Mouse (Mus musculus) G1E (cell line): ENCODE measurements at regions not wholly inside any gene's neighbourhood (a gene's known extent, or its start where the extent isn't known, plus 50 kb on each side); places are given as distances from the start of the nearest gene placed in this dataset.

Experiments used
- CTCF ChIP-seq: IDR thresholded peaks from 2 replicates; pipeline ENCODE4 v1.5.1; 2012; ENCODE audit warnings: low read depth, low read length, inconsistent platforms, mixed read lengths
- GATA1 ChIP-seq: IDR thresholded peaks from 2 replicates; pipeline ENCODE4 v1.6.1; 2012; ENCODE audit warnings: borderline replicate concordance, low read length, inconsistent platforms, mixed read lengths

DNA sequence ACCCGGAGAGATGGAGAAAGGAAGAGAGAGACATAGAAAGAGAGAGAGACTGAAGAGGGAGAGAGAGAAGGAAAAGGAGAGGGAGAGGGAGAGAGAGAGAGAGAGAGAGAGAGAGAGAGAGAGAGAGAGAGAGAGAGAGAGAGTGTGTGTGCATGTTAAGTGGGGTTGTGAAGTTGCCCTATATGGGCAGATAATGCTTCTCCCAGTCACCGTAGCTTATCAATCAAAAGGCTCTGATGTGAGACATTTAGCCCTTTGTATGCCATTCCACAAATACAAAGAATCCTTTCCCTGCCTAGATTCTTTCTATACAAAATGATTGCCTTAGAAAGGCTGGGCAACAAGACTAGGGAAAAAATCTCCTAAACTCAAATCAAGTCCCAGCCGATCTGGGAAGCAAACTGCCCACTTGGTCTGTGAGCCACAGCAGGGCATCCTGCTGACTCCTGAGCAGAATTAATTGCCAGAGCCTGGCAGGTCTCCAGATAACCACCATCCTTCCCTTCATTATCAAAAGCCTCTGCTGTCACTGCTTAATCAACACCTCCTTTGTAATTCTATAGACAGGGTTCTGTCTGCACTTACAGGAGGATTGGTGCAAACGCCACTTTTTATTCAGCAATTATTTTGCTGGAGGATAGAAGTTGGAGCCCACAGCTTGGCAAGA lies 196.3 kb downstream of the Cbln4 start:
- no peak for TF ChIP-seq CTCF
- TF ChIP-seq GATA1 = no peak
